Mouse (Mus musculus) left cerebral cortex, adult 8-10 months (tissue): ENCODE results near the gene Rnpepl1. TPM values are rescaled to one million over a fixed set of nuclear protein-coding genes. Genes with fewer than 3 reads are reported as not detected.
A peak's percentile ranks its signal among the peaks of the same experiment; 100 is the strongest.

ENCODE experiments used
- DNase-seq, 2 experiments: peaks; one replicate each; pipeline ENCODE4 v3.0.0; 2022; ENCODE audit warnings: low spot score in 2 of 2
- total RNA-seq, 4 experiments: library from RNA; stranded (reverse); gene quantifications; 2 replicates each; pipeline ENCODE4 v1.2.4; 2022

Gene Rnpepl1
- total RNA-seq: 10 to 100 TPM; 34.8 to 42.8 (median 36.7) TPM

GRCm38 (mm10) chr1:92910239-92910885 is at the start of gene Rnpepl1:
Rnpepl1 (plus strand) TSS chr1:92910783.
- DNase-seq: peak; percentile 50 to 71

DNA sequence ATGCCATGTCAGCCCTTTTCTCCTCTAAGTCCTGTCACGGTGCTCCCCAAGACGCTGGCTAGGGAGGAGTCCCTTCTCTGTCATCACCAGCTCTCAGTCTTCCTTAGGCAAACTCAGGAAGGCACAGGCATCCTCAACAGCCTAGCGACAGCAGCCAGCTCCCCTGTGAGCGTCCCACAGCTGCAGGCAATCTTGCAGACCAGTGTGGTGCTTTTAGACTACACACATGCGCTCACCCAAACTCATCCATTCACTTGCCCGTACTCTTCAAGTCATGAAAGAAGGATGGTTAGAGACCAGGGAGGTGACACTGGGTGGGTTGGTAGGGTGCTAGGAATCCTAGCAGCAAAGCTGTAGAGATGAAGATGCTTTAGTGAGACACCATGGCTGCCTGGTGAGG is 49.1 kb upstream of the Rnpepl1 start:
- no peak for DNase-seq

- DNase-seq: no peak
Observed at GRCm38 (mm10) chr1:92863268-92863667, 47.3 kb upstream of the Rnpepl1 start.

DNA sequence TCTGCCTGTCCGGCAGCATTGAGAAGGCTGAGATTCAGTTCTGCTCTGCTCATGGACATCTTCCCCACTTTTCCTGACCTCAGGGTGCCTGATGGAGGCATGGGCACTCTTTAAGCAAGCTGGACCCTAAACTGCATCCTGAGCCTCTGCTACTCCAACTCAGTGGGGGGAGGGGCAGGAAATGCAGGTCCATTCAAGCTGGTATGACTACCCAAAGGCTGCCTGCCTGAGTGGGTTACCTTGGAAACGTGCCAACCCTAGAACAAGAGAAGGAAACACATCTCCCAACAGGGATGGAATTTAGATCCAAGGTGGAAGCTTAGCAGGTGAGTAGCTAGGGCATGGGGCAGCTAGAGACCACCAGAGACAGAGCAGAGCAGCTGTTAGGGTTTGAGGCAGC is 44.4 kb upstream of the Rnpepl1 start:
- DNase-seq: no peak

DNA sequence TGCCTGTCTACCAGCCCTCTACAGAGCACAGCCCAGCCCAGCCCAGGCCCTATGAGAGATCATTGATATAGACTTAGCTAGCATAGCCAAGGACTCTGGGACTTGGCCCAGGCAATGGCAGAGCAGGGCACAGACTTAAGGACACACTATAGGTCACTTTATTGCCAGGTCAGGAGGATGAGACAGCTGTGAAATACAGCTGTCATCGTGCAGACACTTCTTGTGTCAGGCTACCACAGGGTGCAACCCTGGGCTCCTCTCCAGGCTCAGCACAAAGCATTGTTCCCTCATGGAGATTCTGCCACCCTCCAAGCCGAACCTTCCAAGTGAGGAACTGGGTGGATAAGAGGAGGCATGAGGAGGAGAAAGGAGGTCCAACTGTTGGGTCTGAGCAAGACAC is 40.6 kb upstream of the Rnpepl1 start:
- no peak for DNase-seq

DNA sequence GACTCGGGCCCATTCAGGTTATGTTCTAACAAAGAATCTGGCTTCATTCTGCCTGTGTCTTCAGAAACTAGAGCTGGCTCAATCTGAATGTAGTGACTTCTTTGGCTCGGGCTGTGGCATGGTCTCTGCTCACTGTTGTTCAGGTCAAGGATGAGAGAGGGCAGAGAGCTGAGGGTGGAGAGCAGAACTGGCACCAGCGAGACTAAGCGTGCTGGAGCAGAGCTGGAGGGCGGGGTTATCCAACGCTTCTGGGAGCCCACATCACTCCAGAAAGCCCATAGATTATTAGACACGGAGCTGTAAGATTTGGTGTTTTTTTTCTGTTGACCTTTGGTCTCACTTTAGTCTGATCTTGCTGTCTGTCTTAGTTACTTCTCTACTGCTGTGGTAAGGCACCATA is 37.9 kb upstream of the Rnpepl1 start:
- DNase-seq: no peak

GRCm38 (mm10) chr1:92874011-92874410 is 36.6 kb upstream of the Rnpepl1 start:
- no peak for DNase-seq

GRCm38 (mm10) chr1:92875360-92876111 is 35.0 kb upstream of the Rnpepl1 start:
- DNase-seq: peak in 1 of 2 experiments; percentile 70

GRCm38 (mm10) chr1:92877431-92877978 is 33.1 kb upstream of the Rnpepl1 start:
- DNase-seq: no peak

- DNase-seq: no peak
Observed at GRCm38 (mm10) chr1:92878066-92878741, 32.4 kb upstream of the Rnpepl1 start.

DNA sequence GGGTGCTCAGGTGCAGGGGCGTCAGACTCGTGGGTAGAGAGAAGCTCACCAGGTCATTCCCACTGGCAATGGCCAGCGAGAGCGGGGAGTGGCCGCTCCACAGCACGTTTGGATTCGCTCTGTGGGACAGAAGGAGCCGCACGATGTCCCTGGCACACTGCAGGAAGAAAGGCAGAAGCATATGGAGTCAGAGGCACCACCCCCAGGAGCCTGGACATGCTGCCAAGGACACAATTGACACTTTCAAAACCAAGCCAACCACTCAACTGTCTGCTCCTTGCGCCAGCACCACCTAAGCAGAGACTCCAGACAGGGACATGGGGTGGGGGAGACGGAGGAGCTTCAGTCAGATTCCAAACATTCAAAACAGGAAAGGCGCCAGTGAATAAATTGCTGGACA is 31.3 kb upstream of the Rnpepl1 start:
- DNase-seq: peak in 1 of 2 experiments; percentile 76

GRCm38 (mm10) chr1:92880101-92880500 is 30.5 kb upstream of the Rnpepl1 start:
- no peak for DNase-seq

DNA sequence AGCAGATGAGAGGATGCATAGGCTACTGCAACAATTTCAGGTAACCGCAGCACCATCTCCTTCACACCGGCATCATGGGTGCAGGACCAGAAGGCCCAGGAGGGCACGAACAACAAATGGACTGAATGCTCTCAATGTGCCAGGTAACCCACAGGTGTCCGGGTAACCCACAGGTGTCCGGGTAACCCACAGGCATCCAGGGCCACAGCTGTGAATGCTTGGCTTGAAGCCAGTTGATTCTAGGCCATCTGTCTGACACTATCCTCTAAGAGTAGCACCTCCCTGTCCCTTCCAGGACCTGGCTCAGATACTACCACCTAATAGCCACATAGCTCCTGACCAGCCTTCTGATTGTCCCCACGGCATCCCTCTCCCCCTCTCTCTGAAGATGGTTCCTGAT is 28.6 kb upstream of the Rnpepl1 start:
- DNase-seq: no peak

GRCm38 (mm10) chr1:92888901-92889655 is 21.5 kb upstream of the Rnpepl1 start:
- no peak for DNase-seq

DNA sequence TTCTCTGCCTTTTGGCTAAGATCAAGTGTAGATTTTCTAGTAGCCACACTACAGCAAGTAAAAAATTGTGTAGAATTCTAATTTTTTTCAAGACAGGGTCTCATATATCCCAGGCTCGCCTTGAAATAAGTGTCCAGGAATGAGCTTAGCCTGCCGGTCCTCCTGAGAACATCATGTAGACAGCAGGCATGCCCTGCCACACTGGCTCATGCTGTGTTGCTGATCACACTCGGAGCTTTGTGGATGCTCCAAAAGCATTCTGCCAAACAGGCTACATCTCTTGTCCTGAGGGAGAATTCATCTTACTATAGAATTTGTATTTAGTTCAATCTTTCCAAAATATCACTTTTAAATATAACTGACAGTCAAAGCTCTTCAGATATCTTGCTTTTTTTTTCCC is 17.8 kb upstream of the Rnpepl1 start:
- DNase-seq: no peak

- no peak for DNase-seq
Observed at GRCm38 (mm10) chr1:92893896-92894295, 16.7 kb upstream of the Rnpepl1 start.

GRCm38 (mm10) chr1:92895089-92895488 is 15.5 kb upstream of the Rnpepl1 start:
- DNase-seq: peak; percentile 60 to 64

- DNase-seq: peak in 1 of 2 experiments; percentile 67
Observed at GRCm38 (mm10) chr1:92902786-92903185, 7.8 kb upstream of the Rnpepl1 start, which contains the start of gene Ankmy1. Ankmy1 (minus strand) TSS chr1:92902906.

DNA sequence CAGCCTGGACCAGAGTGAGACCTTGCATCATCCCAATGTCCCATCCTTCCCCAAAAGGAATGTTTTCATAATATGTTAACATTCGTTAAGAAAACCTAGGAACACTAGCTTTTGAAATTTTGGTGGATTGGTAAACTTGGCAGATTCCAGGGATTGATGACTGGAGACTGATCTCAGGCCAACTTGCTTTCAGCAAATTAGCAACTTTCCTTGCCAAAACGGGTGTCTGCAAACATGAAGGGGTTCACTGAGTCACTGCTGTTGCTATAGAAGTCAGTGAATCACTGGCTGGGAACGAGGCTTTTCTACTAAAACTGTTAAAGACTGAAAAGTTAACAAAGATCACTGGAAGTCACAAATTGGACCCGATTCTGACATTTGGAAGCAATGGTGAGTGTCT is 7.0 kb upstream of the Rnpepl1 start:
- DNase-seq: no peak

GRCm38 (mm10) chr1:92905703-92906310 is 4.8 kb upstream of the Rnpepl1 start:
- DNase-seq: no peak
